28 mouse cellular contexts compared by ENCODE assay signal in genomic region chr11:101677655-101678054, GRCm38 (mm10). TPM values are rescaled to one million over a fixed set of nuclear protein-coding genes. Genes with fewer than 3 reads are reported as not detected.
A peak's percentile ranks its signal among the peaks of the same experiment; 100 is the strongest.
DNase-seq lines count a peak whose midpoint lies in the region; ATAC-seq and TF ChIP-seq lines count a peak whose summit lies in the region.
"Had no signal": no experiment of that assay in that cellular context is flagged by ENCODE, and none has a peak within 500 bp of the region (broad histone marks: within the 10 kb centered on the region; RNA-seq: fewer than 3 reads in every experiment).

No protein-coding gene starts in this region.

- H3K9me3 ChIP-seq in intestine, embryonic 16.5 days (ENCODE audit: control insufficient read depth, low read length), result no peaks in the 10 kb centered on the region
- H3K9me3 ChIP-seq in intestine, postnatal 0 days (ENCODE audit: control insufficient read depth), result no peaks in the 10 kb centered on the region
- H3K9me3 ChIP-seq: embryonic facial prominence, embryonic 10.5 days; embryonic facial prominence, embryonic 13.5 days; heart, embryonic 13.5 days; hindbrain, embryonic 12.5 days; hindbrain, embryonic 15.5 days had no signal

- no peaks in the 10 kb centered on the region for H3K27me3 ChIP-seq in intestine, embryonic 16.5 days (replicated peaks; ENCODE audit: control insufficient read depth, insufficient read depth, low read length)
- H3K27me3 ChIP-seq in intestine, postnatal 0 days (replicated peaks; ENCODE audit: control insufficient read depth, insufficient read depth, low read length), result no peaks in the 10 kb centered on the region
- H3K27me3 ChIP-seq: embryonic facial prominence, embryonic 13.5 days; heart, embryonic 13.5 days; hindbrain, embryonic 12.5 days; hindbrain, embryonic 15.5 days had no signal

- no peak overlapping the region for H3K4me2 ChIP-seq in intestine, embryonic 16.5 days (ENCODE audit: low read depth, low read length)
- H3K4me2 ChIP-seq in intestine, postnatal 0 days (replicated peaks; ENCODE audit: low read depth), result no peak overlapping the region
- H3K4me2 ChIP-seq: embryonic facial prominence, embryonic 13.5 days; heart, embryonic 13.5 days; hindbrain, embryonic 12.5 days; hindbrain, embryonic 15.5 days had no signal

- no peak overlapping the region for H3K4me3 ChIP-seq in intestine, embryonic 16.5 days (ENCODE audit: low read length)
- no peak overlapping the region for H3K4me3 ChIP-seq in intestine, postnatal 0 days (ENCODE audit: low read depth, low read length)
- H3K4me3 ChIP-seq: embryonic facial prominence, embryonic 10.5 days; embryonic facial prominence, embryonic 13.5 days; erythroblast, embryonic 14.5 days; gastrocnemius, adult 2 months; heart, embryonic 13.5 days; hindbrain, embryonic 12.5 days; hindbrain, embryonic 15.5 days had no signal

- peak; percentile 66 for DNase-seq in heart, adult 11 months
- no peak for DNase-seq in heart, adult 8-10 months (ENCODE audit: low spot score)
- DNase-seq in MN1 (ENCODE audit: low spot score), result peak; percentile 32
- DNase-seq in lung, postnatal 4 days, result no peak
- DNase-seq: adrenal gland, adult 8-10 months; adrenal gland, postnatal 25 days; B cell, adult 2 months; cerebellum, adult 11-12 months; cerebellum, adult 8-10 months; cerebellum, postnatal 10 days; cerebellum, postnatal 36 days; embryo, embryonic 11 days; forebrain, postnatal 0 days; gastrocnemius, adult 2 months; gastrocnemius, postnatal 14 days; heart, adult 18-20 months; heart, postnatal 14 days; kidney, adult 18-20 months had no signal

- WGBS in intestine, embryonic 16.5 days, result 75% methylated on average over 12 of the region's 12 CpGs
- WGBS in intestine, postnatal 0 days, result 73% methylated on average over 12 of the region's 12 CpGs

- no peak for TF ChIP-seq CTCF in intestine, postnatal 0 days (IDR thresholded peaks at IDR 0.05; ENCODE audit: low read depth)

- peaks cover 12% of the 10 kb centered on the region for H3K4me1 ChIP-seq in intestine, embryonic 16.5 days (ENCODE audit: control insufficient read depth, insufficient read depth, low read length)
- no peaks in the 10 kb centered on the region for H3K4me1 ChIP-seq in intestine, postnatal 0 days (replicated peaks; ENCODE audit: control insufficient read depth, insufficient read depth, low read length)

- no peaks in the 10 kb centered on the region for H3K36me3 ChIP-seq in intestine, embryonic 16.5 days (ENCODE audit: control insufficient read depth, insufficient read depth, low read length)
- no peaks in the 10 kb centered on the region for H3K36me3 ChIP-seq in intestine, postnatal 0 days (ENCODE audit: control insufficient read depth, insufficient read depth)
- H3K36me3 ChIP-seq: embryonic facial prominence, embryonic 10.5 days; embryonic facial prominence, embryonic 13.5 days; heart, embryonic 13.5 days; hindbrain, embryonic 12.5 days; hindbrain, embryonic 15.5 days had no signal

- ATAC-seq in intestine, embryonic 16.5 days, result no peak
- ATAC-seq in intestine, postnatal 0 days, result no peak
- ATAC-seq: activated CD4-positive, CD25-positive, alpha-beta regulatory T cell, adult 4 months; forebrain, embryonic 14.5 days; forebrain, postnatal 0 days had no signal

- H3K9ac ChIP-seq in intestine, embryonic 16.5 days (ENCODE audit: low read depth, low read length), result no peak overlapping the region
- no peak overlapping the region for H3K9ac ChIP-seq in intestine, postnatal 0 days (ENCODE audit: low read depth, low read length)
- H3K9ac ChIP-seq: embryonic facial prominence, embryonic 13.5 days; forebrain, postnatal 0 days; heart, embryonic 13.5 days; hindbrain, embryonic 12.5 days; hindbrain, embryonic 15.5 days had no signal

- H3K27ac ChIP-seq in intestine, embryonic 16.5 days (ENCODE audit: low read length), result 0 out of 2 replicates have a peak overlapping the region, but pooled peaks have one; percentile 1
- H3K27ac ChIP-seq in intestine, postnatal 0 days (ENCODE audit: low read depth, low read length), result no peak overlapping the region
- H3K27ac ChIP-seq: embryonic facial prominence, embryonic 10.5 days; embryonic facial prominence, embryonic 13.5 days; gastrocnemius, adult 2 months; heart, embryonic 13.5 days; hindbrain, embryonic 12.5 days; hindbrain, embryonic 15.5 days had no signal

RNA-seq across cellular contexts. Expression of gene Arl4d, which starts 12.3 kb away (rescaled TPM):
- 10 to 100 TPM; 21.1 to 30.1 (median 27.0) TPM for total RNA-seq in heart, adult 8-10 months (2022)
- 6.6 and 6.9 TPM in 2 replicates for polyA plus RNA-seq in intestine, embryonic 16.5 days (2015; fragmentation: Nextera tagmentation; extraction: Ambion mirVana)
- 6.3 and 7.8 TPM in 2 replicates for polyA plus RNA-seq in intestine, postnatal 0 days (2015; fragmentation: Nextera tagmentation; extraction: Ambion mirVana)

RNA-seq across cellular contexts. Expression of gene Rdm1, which starts 50.7 kb away (rescaled TPM):
- total RNA-seq in heart, adult 8-10 months (2022), result 10 to 100 TPM; 47.9 to 60.0 (median 55.8) TPM
- polyA plus RNA-seq in intestine, embryonic 16.5 days (2015; fragmentation: Nextera tagmentation; extraction: Ambion mirVana), result 36.3 and 41.7 TPM in 2 replicates
- 13.3 and 15.3 TPM in 2 replicates for polyA plus RNA-seq in intestine, postnatal 0 days (2015; fragmentation: Nextera tagmentation; extraction: Ambion mirVana)

RNA-seq across cellular contexts. Expression of gene Dhx8, which starts 55.1 kb away (rescaled TPM):
- 10 to 100 TPM; 13.6 to 15.8 (median 14.6) TPM for total RNA-seq in heart, adult 8-10 months (2022)
- 21.4 and 23.0 TPM in 2 replicates for polyA plus RNA-seq in intestine, embryonic 16.5 days (2015; fragmentation: Nextera tagmentation; extraction: Ambion mirVana)
- 11.6 and 14.1 TPM in 2 replicates for polyA plus RNA-seq in intestine, postnatal 0 days (2015; fragmentation: Nextera tagmentation; extraction: Ambion mirVana)

Comparison
In these comparisons a context has a peak if more than half of its experiments do, and no peak if none do; other contexts are left out.
1. DNase-seq: peak in heart, adult 11 months (single experiment) and MN1 (single experiment); none in heart, adult 8-10 months (single experiment) and lung, postnatal 4 days (0 of 2).